Mouse (Mus musculus): ENCODE results near the gene Hoxd9.

Hoxd9 gene

DNA sequence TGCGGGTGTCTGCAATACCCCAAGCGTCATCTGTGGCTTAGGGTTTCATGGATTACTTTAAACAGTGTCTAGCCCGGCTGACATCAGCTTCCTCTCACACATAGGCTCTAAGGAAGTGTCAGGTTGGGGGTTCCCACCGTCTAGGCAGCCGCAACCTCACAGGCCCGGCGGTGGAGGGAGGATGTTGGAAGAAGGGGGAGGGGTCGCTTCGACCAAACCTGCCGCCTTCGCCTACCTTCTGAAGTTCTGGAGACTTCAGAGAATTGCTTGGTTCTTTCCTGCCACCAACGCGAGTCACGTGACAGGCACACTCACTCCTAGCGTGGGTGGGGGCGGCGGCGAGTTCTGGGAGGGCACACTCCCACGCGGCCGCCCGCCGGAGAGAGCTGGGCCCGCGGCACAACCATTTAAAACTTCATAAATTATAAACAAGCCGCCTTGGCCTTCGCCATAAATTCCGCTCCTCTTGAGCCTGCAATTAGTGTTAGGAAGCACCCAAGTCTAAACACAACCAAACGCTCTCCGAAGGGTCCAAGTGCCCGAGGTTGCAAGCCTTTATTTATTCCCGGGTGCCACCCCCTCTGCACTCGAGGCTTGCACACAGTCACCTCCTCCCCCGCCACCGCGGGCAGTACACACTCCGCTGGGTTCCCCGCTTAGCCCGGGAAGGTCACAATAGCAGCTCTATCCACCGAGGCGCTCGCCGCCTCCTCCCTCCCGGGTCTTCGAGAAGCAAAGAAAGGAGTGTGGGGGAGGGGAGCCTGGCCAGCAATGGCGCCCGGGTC is 52.0 kb downstream of the Hoxd9 start:
- no peak for DNase-seq (ENCODE audit: low spot score)

Data from urinary bladder, postnatal 25 days (tissue).